Mouse (Mus musculus) cerebellum, postnatal 14 days (tissue): Measurements from ENCODE around the gene Il10rb.
"Not testable (repeated sequence)": the region's sequence is repeated elsewhere in the genome, so short reads cannot be mapped to it uniquely, and the experiment has no call there.

Source experiments
- DNase-seq, 2 experiments: peaks; one replicate each; pipeline ENCODE4 v3.0.0; 2021; ENCODE audit warnings: mixed read lengths in 2 of 2

Il10rb gene

GRCm38 (mm10) chr16:91418531-91418930, 12.6 kb downstream of the Il10rb start:
- no peak for DNase-seq

- no peak for DNase-seq
Observed at GRCm38 (mm10) chr16:91425816-91426215, 19.9 kb downstream of the Il10rb start.

DNA sequence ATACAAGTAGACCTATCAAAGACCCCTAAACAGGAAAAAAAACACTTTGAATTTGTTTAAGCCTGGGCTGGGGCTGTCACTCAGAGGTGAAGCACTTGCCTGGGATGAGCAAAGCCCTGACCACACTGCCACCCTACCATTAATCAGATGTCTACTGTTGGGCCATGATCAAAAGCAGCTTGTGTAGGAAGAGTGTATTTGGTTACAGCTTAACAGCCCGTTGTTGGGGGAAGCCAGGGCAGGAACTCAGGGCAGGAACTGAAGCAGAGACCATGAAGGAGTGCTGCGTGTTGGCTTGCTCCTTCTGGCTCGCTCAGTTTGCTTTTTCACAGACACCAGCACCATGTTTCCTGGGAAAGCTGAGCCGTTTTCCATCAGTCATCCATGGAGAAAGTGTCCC, 20.6 kb downstream of the Il10rb start:
- no peak for DNase-seq

DNA sequence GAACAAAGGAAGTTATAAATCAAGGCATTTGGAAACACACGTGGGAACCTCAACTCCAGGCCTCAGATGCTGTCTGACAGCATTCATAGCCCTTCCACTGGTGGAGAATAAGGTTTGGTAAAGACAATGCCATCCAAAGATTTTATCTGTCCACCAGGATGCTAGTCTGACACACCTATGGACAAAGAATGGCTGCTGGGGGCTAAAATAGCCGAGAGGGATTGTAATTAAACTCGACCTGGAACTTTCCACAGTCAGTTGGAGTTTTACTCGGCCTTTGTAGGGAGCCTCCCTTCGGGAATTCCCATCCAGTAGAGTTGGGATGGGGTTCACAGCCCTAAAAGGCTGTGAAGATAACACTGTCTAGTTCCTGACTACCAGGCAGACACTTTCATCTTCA, 21.5 kb downstream of the Il10rb start:
- DNase-seq, result no peak

- DNase-seq, result no peak
Observed at GRCm38 (mm10) chr16:91428259-91428865, 22.4 kb downstream of the Il10rb start.

GRCm38 (mm10) chr16:91432720-91433328, 26.9 kb downstream of the Il10rb start:
- DNase-seq, result no peak

- no peak for DNase-seq
Observed at GRCm38 (mm10) chr16:91433329-91433933, 27.5 kb downstream of the Il10rb start.

- DNase-seq, result no peak
Observed at GRCm38 (mm10) chr16:91434119-91434518, 28.2 kb downstream of the Il10rb start.

DNA sequence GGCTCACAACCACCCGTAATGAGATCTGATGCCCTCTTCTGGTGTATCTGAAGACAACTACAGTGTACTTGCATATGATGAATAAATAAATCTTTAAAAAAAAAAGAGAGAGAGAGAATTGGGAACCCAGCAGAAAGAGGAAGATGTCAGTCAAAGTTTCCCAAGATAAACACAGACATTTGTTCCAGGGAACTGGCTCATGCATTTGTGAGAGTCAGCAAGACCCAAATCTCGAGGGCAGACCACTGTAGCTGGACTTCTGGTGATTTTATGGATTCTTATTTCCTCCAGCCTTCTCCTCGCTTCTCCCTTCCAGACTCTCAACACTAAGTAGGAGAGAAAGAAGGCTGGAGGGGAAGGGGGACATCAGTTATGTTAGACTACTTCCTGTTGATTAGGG, 32.1 kb downstream of the Il10rb start:
- DNase-seq, result no peak

GRCm38 (mm10) chr16:91438599-91438998, 32.6 kb downstream of the Il10rb start:
- not testable (repeated sequence) for DNase-seq

- peak; percentile 29 to 32 for DNase-seq
Observed at GRCm38 (mm10) chr16:91441366-91441765, 35.4 kb downstream of the Il10rb start.

GRCm38 (mm10) chr16:91441811-91442240, 35.9 kb downstream of the Il10rb start:
- DNase-seq, result no peak

DNA sequence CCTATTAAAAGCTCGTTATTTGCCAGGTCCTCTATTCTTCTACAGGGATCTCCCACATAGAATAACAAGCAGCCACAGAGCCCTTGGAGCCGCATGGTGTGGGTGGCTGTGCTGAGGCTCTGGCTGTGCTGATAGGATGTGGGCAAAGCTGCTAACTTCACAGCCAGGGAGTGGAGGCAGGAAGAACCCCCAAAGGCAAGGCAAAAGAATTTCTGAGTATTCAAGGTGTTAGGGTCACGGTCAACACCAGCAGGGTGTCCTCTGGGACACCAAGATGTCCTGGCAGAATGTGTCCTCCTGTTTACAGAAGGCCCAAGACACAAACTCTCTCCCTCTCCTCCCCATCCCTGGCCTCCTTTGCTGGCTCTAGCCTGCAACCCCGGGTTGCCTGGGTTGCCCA, 36.5 kb downstream of the Il10rb start:
- DNase-seq, result no peak

DNA sequence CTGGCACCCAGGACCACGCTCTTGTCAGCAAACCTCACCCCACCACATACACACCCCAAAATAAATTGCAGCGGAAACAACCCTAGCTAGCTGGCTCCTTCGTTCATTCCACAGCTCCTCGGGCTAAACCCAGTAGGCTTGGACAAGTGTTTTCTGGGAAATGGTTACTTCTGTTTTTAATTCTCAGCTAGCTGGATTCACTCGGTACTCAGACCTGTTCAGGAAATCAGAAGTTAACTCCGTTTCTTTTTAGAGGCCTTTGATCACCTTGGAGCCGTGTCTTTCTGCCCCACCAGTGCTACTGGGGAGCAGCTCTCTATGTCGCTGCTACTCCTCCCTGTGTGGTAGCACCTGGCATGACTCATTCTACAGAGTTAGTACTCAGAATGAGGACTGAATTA, 37.2 kb downstream of the Il10rb start:
- no peak for DNase-seq

GRCm38 (mm10) chr16:91444847-91445246, 38.9 kb downstream of the Il10rb start:
- no peak for DNase-seq

DNA sequence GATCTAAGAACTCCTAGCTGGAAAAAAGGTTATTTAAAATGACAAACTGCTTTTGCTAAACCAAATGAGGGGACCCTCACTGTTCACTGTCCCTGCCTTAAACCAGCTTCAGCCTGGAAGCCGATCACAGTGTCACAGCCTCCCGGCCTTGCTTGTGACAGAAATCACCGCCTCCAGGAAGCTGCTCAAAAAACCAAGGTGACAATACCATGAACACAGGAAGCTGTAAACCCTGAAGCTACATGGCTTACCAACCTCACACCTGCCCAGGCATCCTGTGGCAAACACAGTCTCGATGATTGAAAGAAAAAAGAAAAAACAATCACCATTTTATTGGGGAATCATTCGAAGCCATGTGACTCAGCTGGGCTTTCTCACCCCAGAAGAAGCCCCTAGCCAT, 39.6 kb downstream of the Il10rb start:
- DNase-seq, result no peak

- no peak for DNase-seq
Observed at GRCm38 (mm10) chr16:91446778-91447511, 41.0 kb downstream of the Il10rb start.

DNA sequence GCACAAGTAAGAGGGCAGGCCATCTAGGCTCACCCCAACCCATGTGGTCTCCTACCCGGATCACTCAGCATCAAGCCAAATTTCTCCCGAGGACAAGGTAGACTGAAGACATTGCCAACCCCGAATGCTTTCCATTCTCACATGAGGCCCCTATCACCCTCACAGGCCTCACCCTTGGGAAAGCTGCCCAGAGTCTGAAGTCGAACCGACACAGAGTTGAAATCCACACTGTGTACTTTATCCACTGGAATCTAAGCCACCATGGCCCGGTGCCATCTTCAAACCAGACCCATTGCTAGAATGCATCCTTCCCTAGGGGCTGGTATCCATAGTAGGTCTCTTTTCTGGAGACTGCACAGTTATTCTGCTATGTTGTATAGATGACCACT, 41.5 kb downstream of the Il10rb start:
- no peak for DNase-seq

DNA sequence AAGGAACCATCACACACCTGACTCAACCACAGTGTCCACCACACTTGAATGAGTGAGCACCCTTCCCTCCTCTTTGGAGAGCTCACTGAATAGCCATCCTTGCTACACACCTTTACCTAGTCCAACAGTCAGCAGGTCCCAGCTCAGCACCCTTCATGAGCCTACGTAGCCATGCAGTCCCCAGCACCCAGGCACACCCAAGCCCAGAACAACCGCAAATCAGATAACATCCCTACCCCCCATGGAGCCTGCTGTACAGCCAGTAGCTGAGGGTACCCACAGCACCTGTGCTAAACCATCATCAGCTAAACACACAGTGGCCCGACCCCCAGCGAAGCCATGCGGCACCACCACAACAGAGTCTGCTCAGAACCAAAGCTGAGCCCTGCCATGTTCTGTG, 42.1 kb downstream of the Il10rb start:
- no peak for DNase-seq

DNA sequence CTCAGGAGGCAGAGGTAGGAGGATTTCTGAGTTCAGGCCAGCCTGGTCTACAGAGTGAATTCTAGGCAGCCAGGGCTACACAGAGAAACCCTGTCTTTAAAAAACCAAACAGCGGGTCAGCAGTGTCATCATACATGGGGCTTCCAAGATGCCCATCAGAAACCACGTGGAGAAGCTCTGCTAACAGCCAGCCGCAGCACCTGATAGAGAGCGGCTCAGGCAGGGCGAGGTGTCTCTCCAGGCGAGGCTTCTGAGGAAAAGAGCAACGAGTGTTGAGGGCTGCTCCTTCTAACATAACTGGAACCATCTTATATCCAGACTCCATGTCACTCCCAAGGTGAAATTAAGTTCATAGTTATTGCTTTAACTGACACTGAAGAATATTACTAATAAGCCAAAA, 42.9 kb downstream of the Il10rb start:
- DNase-seq, result no peak

GRCm38 (mm10) chr16:91450137-91451064, 44.4 kb downstream of the Il10rb start:
- DNase-seq, result no peak

- no peak for DNase-seq
Observed at GRCm38 (mm10) chr16:91451949-91452348, 46.0 kb downstream of the Il10rb start.
